In the genomic region with DNA sequence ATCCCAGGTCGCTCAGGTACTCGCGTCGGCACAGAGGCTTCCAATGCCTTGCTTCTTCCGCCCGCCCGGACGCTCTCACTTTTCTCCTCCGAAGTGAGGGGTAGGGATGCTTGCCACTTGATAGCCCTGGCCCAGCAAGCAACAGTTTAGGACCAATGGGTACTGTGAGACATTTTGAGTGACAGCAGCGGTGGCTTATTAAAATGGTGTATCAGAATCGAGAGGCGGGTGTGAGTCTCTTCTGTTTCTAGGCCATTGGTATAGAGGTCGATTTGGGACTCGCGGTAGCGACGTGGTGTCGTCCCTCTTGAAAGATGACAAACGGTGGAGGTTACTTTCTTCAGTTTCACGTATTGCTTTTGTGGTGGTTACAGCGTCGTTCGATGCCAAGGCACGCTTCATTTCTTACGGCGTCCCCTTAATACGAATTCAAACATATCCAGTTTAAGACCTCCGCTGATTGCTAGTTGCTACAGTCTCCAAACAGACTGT, we compare ENCODE assay signal across 7 mouse cellular contexts. TPM values are rescaled to one million over a fixed set of nuclear protein-coding genes. Genes with fewer than 3 reads are reported as not detected.
DNase-seq lines count a peak whose midpoint lies in the region; ATAC-seq and TF ChIP-seq lines count a peak whose summit lies in the region.

No protein-coding gene starts in this region.

- H3K4me3 ChIP-seq in embryonic facial prominence, embryonic 11.5 days (ENCODE audit: low read depth, low read length), result peak overlapping the region; percentile 93
- H3K4me3 ChIP-seq in limb, embryonic 10.5 days, result peak overlapping the region; percentile 91
- peak overlapping the region; percentile 84 for H3K4me3 ChIP-seq in midbrain, embryonic 13.5 days (replicated peaks)
- H3K4me3 ChIP-seq in spleen, adult 2 months (ENCODE audit: extremely low read depth, insufficient read depth, insufficient read length), result peak overlapping the region; percentile 93

- H3K27me3 ChIP-seq in embryonic facial prominence, embryonic 11.5 days (ENCODE audit: control insufficient read depth, insufficient read depth, low read length), result no peaks in the 10 kb centered on the region
- no peaks in the 10 kb centered on the region for H3K27me3 ChIP-seq in limb, embryonic 10.5 days (ENCODE audit: low read depth, poor library complexity, severe bottlenecking)
- no peaks in the 10 kb centered on the region for H3K27me3 ChIP-seq in midbrain, embryonic 13.5 days
- H3K27me3 ChIP-seq in spleen, adult 2 months (ENCODE audit: control insufficient read depth, insufficient read depth, low read length), result no peaks in the 10 kb centered on the region

- under 1% methylated on average over 28 of the region's 28 CpGs for WGBS in embryonic facial prominence, embryonic 11.5 days
- WGBS in limb, embryonic 10.5 days, result 1% methylated on average over 28 of the region's 28 CpGs
- WGBS in midbrain, embryonic 13.5 days, result under 1% methylated on average over 28 of the region's 28 CpGs
- WGBS in spleen, adult 2 months, result under 1% methylated on average over 28 of the region's 28 CpGs

- H3K36me3 ChIP-seq in embryonic facial prominence, embryonic 11.5 days (replicated peaks; ENCODE audit: control insufficient read depth, insufficient read depth, low read depth, low read length), result no peaks in the 10 kb centered on the region
- 0 out of 2 replicates have a peak, but pooled peaks cover 3% of the 10 kb centered on the region for H3K36me3 ChIP-seq in limb, embryonic 10.5 days
- H3K36me3 ChIP-seq in midbrain, embryonic 13.5 days, result no peaks in the 10 kb centered on the region
- no peaks in the 10 kb centered on the region for H3K36me3 ChIP-seq in spleen, adult 2 months (ENCODE audit: control insufficient read depth, insufficient read depth, low read length)

- H3K4me2 ChIP-seq in embryonic facial prominence, embryonic 11.5 days (ENCODE audit: low read depth, low read length), result peak overlapping the region; percentile 47
- peak overlapping the region; percentile 63 for H3K4me2 ChIP-seq in midbrain, embryonic 13.5 days (replicated peaks)

- peak; percentile 3; the same call in 1 of the 2 replicates for TF ChIP-seq POLR2A in spleen, adult 2 months (IDR thresholded peaks at IDR 0.05; ENCODE audit: low read depth, low read length)

- H3K4me1 ChIP-seq in embryonic facial prominence, embryonic 11.5 days (ENCODE audit: control insufficient read depth, insufficient read depth, low read length), result no peaks in the 10 kb centered on the region
- peaks cover 19% of the 10 kb centered on the region for H3K4me1 ChIP-seq in limb, embryonic 10.5 days
- H3K4me1 ChIP-seq in midbrain, embryonic 13.5 days (replicated peaks), result peaks cover 18% of the 10 kb centered on the region
- peaks cover 4% of the 10 kb centered on the region for H3K4me1 ChIP-seq in spleen, adult 2 months (ENCODE audit: control insufficient read depth, insufficient read depth, insufficient read length)

- TF ChIP-seq CTCF in spleen, adult 2 months (IDR thresholded peaks at IDR 0.05; ENCODE audit: extremely low read depth, insufficient read depth, insufficient read length, insufficient replicate concordance), result no peak

- H3K27ac ChIP-seq in embryonic facial prominence, embryonic 11.5 days (replicated peaks; ENCODE audit: low read depth, low read length), result no peak overlapping the region
- H3K27ac ChIP-seq in limb, embryonic 10.5 days, result peak overlapping the region; percentile 93
- peak overlapping the region; percentile 87 for H3K27ac ChIP-seq in midbrain, embryonic 13.5 days
- H3K27ac ChIP-seq in spleen, adult 2 months (ENCODE audit: insufficient read depth, low read length), result peak overlapping the region; percentile 97

- peak; percentile 98 for ATAC-seq in embryonic facial prominence, embryonic 11.5 days (replicated peaks; ENCODE audit: insufficient number of reproducible peaks, low FRiP score, low TSS enrichment, low read depth)
- peak; percentile 84 for ATAC-seq in granulocyte monocyte progenitor cell, adult 5-6 weeks (replicated peaks; ENCODE audit: poor library complexity, severe bottlenecking)
- peak; percentile 99 for ATAC-seq in midbrain, embryonic 13.5 days

- H3K9ac ChIP-seq in embryonic facial prominence, embryonic 11.5 days (replicated peaks; ENCODE audit: low read length), result peak overlapping the region; percentile 79
- H3K9ac ChIP-seq in midbrain, embryonic 13.5 days (replicated peaks), result peak overlapping the region; percentile 83

- peak; percentile 72 for DNase-seq in adrenal gland, postnatal 25 days
- DNase-seq in embryonic facial prominence, embryonic 11.5 days (ENCODE audit: low spot score), result peak; percentile 90
- peak; percentile 94 for DNase-seq in kidney, adult 11 months
- no peak for DNase-seq in limb, embryonic 10.5 days (ENCODE audit: low spot score)
- peak; percentile 85 to 96 for DNase-seq in spleen, adult 2 months (ENCODE audit: low read depth in 1 of 2, low spot score in 2 of 2)

- no peaks in the 10 kb centered on the region for H3K9me3 ChIP-seq in embryonic facial prominence, embryonic 11.5 days (replicated peaks; ENCODE audit: control insufficient read depth, low read length)
- no peaks in the 10 kb centered on the region for H3K9me3 ChIP-seq in limb, embryonic 10.5 days (replicated peaks)
- no peaks in the 10 kb centered on the region for H3K9me3 ChIP-seq in midbrain, embryonic 13.5 days

RNA-seq across cellular contexts. Expression of a gene that starts 0.5 kb away (rescaled TPM):
- 53.2 and 57.3 TPM in 2 replicates for total RNA-seq in adrenal gland, postnatal 25 days (2021)
- 35.9 and 41.7 TPM in 2 replicates for polyA plus RNA-seq in embryonic facial prominence, embryonic 11.5 days (2014; fragmentation: Nextera tagmentation; extraction: Ambion mirVana)
- 6.0 and 10.7 TPM in 2 replicates for total RNA-seq in granulocyte monocyte progenitor cell, adult 5-6 weeks (2014; fragmentation: Nextera tagmentation)
- total RNA-seq in granulocyte monocyte progenitor cell, adult 5-6 weeks (2017), result 7.8 and 9.5 TPM in 2 replicates
- 39.2 and 39.5 TPM in 2 replicates for polyA plus RNA-seq in limb, embryonic 10.5 days (2016; fragmentation: Nextera tagmentation; extraction: Ambion mirVana)
- 40.0 and 41.5 TPM in 2 replicates for polyA plus RNA-seq in midbrain, embryonic 13.5 days (2015; fragmentation: Nextera tagmentation; extraction: Ambion mirVana)
- polyA plus RNA-seq in spleen, adult 2 months (2012; rRNA removed), result 10.2 and 12.5 TPM in 2 replicates

RNA-seq across cellular contexts. Expression of a gene that starts 0.6 kb away (rescaled TPM):
- total RNA-seq in adrenal gland, postnatal 25 days (2021), result 29.4 and 32.2 TPM in 2 replicates
- polyA plus RNA-seq in embryonic facial prominence, embryonic 11.5 days (2014; fragmentation: Nextera tagmentation; extraction: Ambion mirVana), result 37.0 and 39.8 TPM in 2 replicates
- 47.2 and 56.2 TPM in 2 replicates for total RNA-seq in granulocyte monocyte progenitor cell, adult 5-6 weeks (2014; fragmentation: Nextera tagmentation)
- total RNA-seq in granulocyte monocyte progenitor cell, adult 5-6 weeks (2017), result 55.1 and 58.4 TPM in 2 replicates
- polyA plus RNA-seq in limb, embryonic 10.5 days (2016; fragmentation: Nextera tagmentation; extraction: Ambion mirVana), result 38.3 and 43.2 TPM in 2 replicates
- 31.1 and 34.2 TPM in 2 replicates for polyA plus RNA-seq in midbrain, embryonic 13.5 days (2015; fragmentation: Nextera tagmentation; extraction: Ambion mirVana)
- 4.4 and 5.4 TPM in 2 replicates for polyA plus RNA-seq in spleen, adult 2 months (2012; rRNA removed)
